Mouse (Mus musculus) intestine, postnatal 0 days (tissue): ENCODE data around the gene Sec63. TPM values are rescaled to one million over a fixed set of nuclear protein-coding genes. Genes with fewer than 3 reads are reported as not detected.

ENCODE experiments used
- ATAC-seq: fragments of 200-750 bp; cut with Nextera tagmentation; 2 replicates; pipeline ENCODE4 v1.8.0; 2017; ENCODE audit warnings: mild to moderate bottlenecking, moderate TSS enrichment, moderate library complexity
- H3K27ac ChIP-seq: fragments of 300-500 bp; sonication (generic); 2 replicates; pipeline ENCODE4 v1.5.1; 2014; ENCODE audit warnings: mild to moderate bottlenecking, low read depth, low read length, moderate library complexity
- H3K27me3 ChIP-seq: fragments of 300-500 bp; sonication (generic); replicated peaks from 2 replicates; pipeline ENCODE4 v1.6.1; 2014; ENCODE audit warnings: low read length, mixed read lengths; ENCODE audit not compliant: control insufficient read depth, insufficient read depth
- H3K36me3 ChIP-seq: fragments of 300-500 bp; sonication (generic); 2 replicates; pipeline ENCODE4 v1.6.1; 2014; ENCODE audit warnings: mild to moderate bottlenecking, moderate library complexity; ENCODE audit not compliant: control insufficient read depth, insufficient read depth
- H3K4me1 ChIP-seq: fragments of 300-500 bp; sonication (generic); replicated peaks from 2 replicates; pipeline ENCODE4 v1.6.1; 2014; ENCODE audit warnings: antibody characterized with exemption, low read length, mixed read lengths; ENCODE audit not compliant: control insufficient read depth, insufficient read depth
- H3K4me2 ChIP-seq: fragments of 300-500 bp; sonication (generic); replicated peaks from 2 replicates; pipeline ENCODE4 v1.6.1; 2014; ENCODE audit warnings: low read depth, mild to moderate bottlenecking, moderate library complexity
- H3K4me3 ChIP-seq: fragments of 300-500 bp; sonication (generic); 2 replicates; pipeline ENCODE4 v1.5.1; 2014; ENCODE audit warnings: low read depth, low read length
- H3K9ac ChIP-seq: fragments of 300-500 bp; sonication (generic); 2 replicates; pipeline ENCODE4 v1.6.1; 2014; ENCODE audit warnings: mild to moderate bottlenecking, low read depth, low read length
- H3K9me3 ChIP-seq: fragments of 300-500 bp; sonication (generic); 2 replicates; pipeline ENCODE4 v1.6.1; 2016; ENCODE audit warnings: mixed run types; ENCODE audit not compliant: control insufficient read depth
- CTCF ChIP-seq: sonication (generic); IDR thresholded peaks from 2 replicates; pipeline ENCODE4 v1.5.1; 2016; ENCODE audit warnings: low read depth, mild to moderate bottlenecking, control low read depth, antibody characterized with exemption, moderate library complexity
- WGBS: fragments of 180-500 bp; shearing (Covaris S2); extraction: QIAGEN DNeasy Blood & Tissue Kit; methylation state at CpG from one replicate; pipeline ENCODE4 v1.1.7; 2014; 5-methylcytosine and 5-hydroxymethylcytosine counted together
- polyA plus RNA-seq: library from polyadenylated mRNA; unstranded; fragments of >200 nt; fragmentation: Nextera tagmentation; extraction: Ambion mirVana; gene quantifications from 2 replicates; pipeline ENCODE4 v1.2.1, GENCODE M21; 2015

Gene Sec63
- polyA plus RNA-seq, 1 experiment from 2014 or later, result 17.2 TPM

DNA sequence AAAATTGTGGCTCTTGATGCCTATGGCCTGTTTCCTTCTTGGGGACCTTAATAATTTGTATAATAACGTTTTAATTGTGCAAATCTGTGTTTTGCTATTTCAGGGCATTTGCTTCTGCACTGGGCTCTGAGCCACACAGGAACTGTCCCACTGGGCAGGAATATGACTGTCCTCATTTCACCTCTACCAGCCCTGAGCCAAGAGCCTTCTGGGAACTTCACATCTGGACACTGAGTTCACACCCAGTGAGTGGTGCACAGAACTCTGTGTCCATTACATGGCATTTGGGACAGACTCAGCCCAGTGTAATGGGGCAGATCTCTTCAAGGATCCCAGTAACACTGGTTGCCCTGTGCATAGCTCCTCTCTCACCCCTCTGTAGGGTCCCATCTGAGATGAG is 82.1 kb downstream of the Sec63 start:
- TF ChIP-seq CTCF, result no peak
- H3K4me3 ChIP-seq, result no peak overlapping the region
- H3K36me3 ChIP-seq, result no peaks in the 10 kb centered on the region
- ATAC-seq, result no peak
- no peaks in the 10 kb centered on the region for H3K27me3 ChIP-seq
- no peak overlapping the region for H3K27ac ChIP-seq
- H3K4me1 ChIP-seq, result no peaks in the 10 kb centered on the region; the same call in 1 of the 2 replicates
- H3K9me3 ChIP-seq, result no peaks in the 10 kb centered on the region
- H3K9ac ChIP-seq, result no peak overlapping the region
- H3K4me2 ChIP-seq, result no peak overlapping the region
- 73% methylated on average over 1 of the region's 1 CpGs for WGBS

DNA sequence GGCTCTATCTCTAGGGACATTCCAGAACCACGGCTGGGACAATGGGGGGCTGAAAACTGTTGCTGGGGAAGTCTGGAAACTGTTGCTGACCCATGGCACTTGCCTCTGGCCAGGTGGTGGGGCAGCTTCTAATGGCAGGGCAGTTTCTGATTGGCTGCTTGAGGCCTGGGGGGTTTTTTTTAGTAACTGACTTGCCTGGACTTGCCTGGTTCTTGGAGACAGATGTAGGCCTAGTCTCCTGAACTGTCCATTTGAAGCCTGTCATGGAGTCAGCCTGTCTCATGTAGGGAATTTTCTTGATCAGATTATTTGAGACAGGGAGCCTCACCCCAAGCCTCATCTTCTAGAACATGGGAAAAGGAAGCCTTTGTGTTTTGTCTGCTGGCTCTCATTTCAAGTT is 84.2 kb downstream of the Sec63 start:
- no peaks in the 10 kb centered on the region for H3K9me3 ChIP-seq
- H3K27me3 ChIP-seq, result no peaks in the 10 kb centered on the region
- no peak for TF ChIP-seq CTCF
- no peak overlapping the region for H3K4me2 ChIP-seq
- H3K36me3 ChIP-seq, result no peaks in the 10 kb centered on the region
- no peak overlapping the region for H3K27ac ChIP-seq
- ATAC-seq, result no peak
- H3K4me1 ChIP-seq, result no peaks in the 10 kb centered on the region; the same call in 1 of the 2 replicates
- no peak overlapping the region for H3K4me3 ChIP-seq
- no peak overlapping the region for H3K9ac ChIP-seq
- 38% methylated on average over 1 of the region's 1 CpGs for WGBS

DNA sequence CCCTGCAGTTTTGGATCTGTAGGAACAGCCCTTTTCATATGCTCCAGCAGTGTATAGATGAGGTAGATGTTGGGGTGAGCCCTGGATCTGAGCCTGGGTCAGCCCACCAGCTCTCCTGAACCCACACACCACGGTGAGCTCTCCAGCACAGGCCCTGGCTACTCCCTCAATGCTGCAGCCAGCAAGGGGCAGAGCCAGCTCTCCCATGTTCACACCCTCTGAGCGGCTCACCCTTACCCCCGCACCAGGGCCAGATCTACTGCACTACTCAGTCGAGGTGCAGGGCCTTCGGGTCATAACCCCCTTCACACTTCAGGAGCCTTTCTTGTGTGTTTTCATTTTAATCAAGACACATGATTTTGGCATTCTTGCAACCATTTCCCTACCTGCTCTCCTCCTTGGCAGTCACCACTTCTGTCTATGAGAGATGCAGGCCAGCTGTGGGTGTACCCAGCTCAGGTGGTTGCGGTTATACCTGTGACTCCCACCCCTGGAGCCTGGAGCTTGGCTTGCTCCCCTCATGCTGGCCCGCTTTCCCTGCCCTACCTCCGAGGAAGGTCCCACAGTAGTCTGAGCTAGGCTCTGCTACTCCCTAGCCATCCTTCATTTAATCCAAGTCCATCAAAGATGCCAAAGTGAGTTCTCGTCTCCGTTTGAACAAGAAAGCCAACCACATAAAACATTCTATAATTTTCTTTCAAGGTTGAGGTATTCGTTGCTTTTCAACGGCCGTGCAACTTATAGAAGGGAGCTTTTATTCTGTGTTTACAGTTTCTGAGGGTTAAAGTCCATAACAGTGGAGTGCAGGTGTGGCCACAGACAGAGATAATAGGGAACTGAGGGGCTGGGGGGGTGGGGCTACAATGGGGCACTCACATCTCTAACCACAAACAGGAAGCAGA is 87.1 kb downstream of the Sec63 start:
- H3K4me1 ChIP-seq, result no peaks in the 10 kb centered on the region
- no peaks in the 10 kb centered on the region for H3K9me3 ChIP-seq
- H3K4me3 ChIP-seq, result no peak overlapping the region
- H3K27me3 ChIP-seq, result no peaks in the 10 kb centered on the region
- peak overlapping the region; percentile 49 for H3K4me2 ChIP-seq
- 45% methylated on average over 13 of the region's 13 CpGs for WGBS
- TF ChIP-seq CTCF, result no peak
- peak overlapping the region; percentile 79 for H3K27ac ChIP-seq
- peak; percentile 88 for ATAC-seq
- H3K36me3 ChIP-seq, result no peaks in the 10 kb centered on the region
- no peak overlapping the region for H3K9ac ChIP-seq

DNA sequence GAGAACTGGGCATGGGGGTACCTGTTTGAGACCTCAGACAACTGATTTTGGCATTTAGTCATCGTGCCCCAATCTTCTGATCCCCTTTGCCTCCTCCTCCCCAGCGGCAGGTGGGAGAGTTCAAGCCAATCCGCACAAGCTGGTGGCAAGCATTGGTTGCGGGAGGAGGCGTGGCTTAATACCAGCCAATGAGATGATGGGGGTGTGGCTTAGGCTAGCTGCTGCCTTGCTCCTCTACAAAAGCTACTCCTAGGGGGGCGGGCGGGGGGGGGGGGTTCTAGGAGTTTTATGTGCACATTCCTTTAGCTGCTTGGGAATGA is 87.7 kb downstream of the Sec63 start:
- peak; percentile 89 for ATAC-seq
- no peak overlapping the region for H3K4me3 ChIP-seq

DNA sequence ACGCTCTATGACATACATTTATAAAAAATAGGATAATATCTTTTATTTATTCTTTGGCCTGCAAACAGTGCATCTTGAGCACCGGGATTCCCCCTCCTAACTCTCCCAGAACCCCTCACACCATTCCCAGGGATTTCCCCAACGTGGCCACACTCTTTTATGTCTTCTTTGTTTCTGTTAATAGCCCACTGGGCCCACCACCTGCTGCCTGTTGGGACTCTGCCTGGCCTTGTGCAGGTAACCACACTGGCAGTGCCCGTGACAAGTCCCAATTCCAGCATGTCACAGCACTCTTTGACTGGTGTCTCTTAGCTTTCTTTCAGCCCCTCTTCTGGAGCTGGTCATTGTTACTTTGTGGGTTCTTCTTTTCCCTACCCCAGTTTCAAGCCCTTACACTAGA is 93.5 kb downstream of the Sec63 start:
- Histone ChIP-seq H3K36me3 (no peaks in the 10 kb centered on the region), H3K4me2 (no peak overlapping the region), H3K27ac (no peak overlapping the region; the same call in 1 of the 2 replicates), H3K4me1 (no peaks in the 10 kb centered on the region), H3K27me3 (no peaks in the 10 kb centered on the region), H3K4me3 (no peak overlapping the region), H3K9ac (no peak overlapping the region), H3K9me3 (no peaks in the 10 kb centered on the region)
- ATAC-seq, result no peak
- TF ChIP-seq CTCF, result no peak
- WGBS, result 59% methylated on average over 4 of the region's 4 CpGs

More for the DNA sequence above, 87.7 kb downstream of the Sec63 start:
- H3K36me3 ChIP-seq, result no peaks in the 10 kb centered on the region
- WGBS, result 80% methylated on average over 7 of the region's 7 CpGs
- H3K27ac ChIP-seq, result peak overlapping the region; percentile 79
- H3K9ac ChIP-seq, result no peak overlapping the region
- H3K27me3 ChIP-seq, result no peaks in the 10 kb centered on the region
- peak overlapping the region; percentile 49 for H3K4me2 ChIP-seq
- no peak for TF ChIP-seq CTCF
- no peaks in the 10 kb centered on the region for H3K9me3 ChIP-seq
- no peaks in the 10 kb centered on the region for H3K4me1 ChIP-seq

DNA sequence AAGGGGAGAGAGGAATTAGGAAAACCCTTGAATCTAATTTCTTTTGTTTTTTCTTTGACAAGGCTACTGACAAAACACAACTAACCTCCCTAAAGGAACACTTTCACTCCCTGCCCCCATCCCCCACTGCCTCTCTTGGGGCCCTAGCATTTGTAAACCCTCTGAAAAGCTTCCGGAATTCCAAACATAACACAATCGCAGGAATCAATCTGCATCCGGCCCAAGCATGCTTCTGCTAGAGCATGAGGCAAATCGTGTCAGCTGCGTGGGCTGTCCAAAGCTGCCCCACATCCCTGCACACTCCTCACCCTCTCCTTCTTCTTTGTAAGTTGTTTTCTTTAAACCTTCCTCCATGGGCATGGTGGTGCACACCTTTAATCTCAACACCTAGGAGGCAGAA is 94.0 kb downstream of the Sec63 start:
- no peak for TF ChIP-seq CTCF
- no peaks in the 10 kb centered on the region for H3K9me3 ChIP-seq
- 43% methylated on average over 5 of the region's 5 CpGs for WGBS
- no peaks in the 10 kb centered on the region for H3K27me3 ChIP-seq
- no peak overlapping the region for H3K9ac ChIP-seq
- no peak for ATAC-seq
- no peak overlapping the region for H3K4me2 ChIP-seq
- no peak overlapping the region; the same call in 1 of the 2 replicates for H3K27ac ChIP-seq
- H3K4me1 ChIP-seq, result no peaks in the 10 kb centered on the region
- no peaks in the 10 kb centered on the region for H3K36me3 ChIP-seq
- H3K4me3 ChIP-seq, result no peak overlapping the region
